Mouse (Mus musculus) thymus, postnatal 25 days (tissue): ENCODE data around the gene Ly86.
A peak's percentile ranks its signal among the peaks of the same experiment; 100 is the strongest.

Source experiments
- DNase-seq: peaks from one replicate; pipeline ENCODE4 v3.0.0; 2022

Ly86 gene

DNA sequence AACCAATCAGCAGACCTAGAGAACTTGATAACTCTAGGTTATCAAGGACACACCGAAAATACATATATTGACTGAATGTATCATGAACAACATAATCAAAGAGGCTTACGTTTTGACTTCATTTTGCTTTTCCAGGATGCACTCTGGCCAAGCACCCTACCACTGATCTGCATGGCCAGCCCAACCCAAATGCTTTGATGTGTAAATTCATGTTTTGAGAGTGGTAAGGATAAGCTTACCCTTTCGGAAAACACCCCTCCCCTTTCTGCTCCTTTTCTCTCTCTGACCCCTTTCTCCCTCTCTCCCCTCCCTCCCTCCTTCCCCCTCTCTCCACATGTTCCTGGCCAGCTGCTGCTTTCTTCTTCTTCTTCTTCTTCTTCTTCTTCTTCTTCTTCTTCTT is 88.1 kb downstream of the Ly86 start:
- DNase-seq: no peak

DNA sequence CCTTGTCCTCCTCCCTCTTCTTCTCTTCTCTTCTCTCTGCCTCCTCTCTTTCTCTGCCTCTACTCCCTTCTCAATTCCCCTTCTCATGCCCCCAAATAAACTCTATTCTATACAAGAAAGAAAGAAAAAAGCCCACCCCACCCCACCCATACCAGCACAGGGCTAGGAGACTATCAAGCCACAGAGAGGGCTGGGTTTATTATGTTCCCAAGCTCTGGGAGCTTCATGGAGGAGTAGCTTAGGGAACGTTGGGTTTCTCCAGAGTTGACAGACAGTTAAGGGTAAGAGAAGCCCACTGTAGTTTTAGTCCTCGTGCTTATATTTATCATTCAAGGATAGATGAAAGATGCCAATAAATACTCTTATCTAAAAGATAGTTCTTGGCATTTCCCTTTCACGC is 88.7 kb downstream of the Ly86 start:
- no peak for DNase-seq

DNA sequence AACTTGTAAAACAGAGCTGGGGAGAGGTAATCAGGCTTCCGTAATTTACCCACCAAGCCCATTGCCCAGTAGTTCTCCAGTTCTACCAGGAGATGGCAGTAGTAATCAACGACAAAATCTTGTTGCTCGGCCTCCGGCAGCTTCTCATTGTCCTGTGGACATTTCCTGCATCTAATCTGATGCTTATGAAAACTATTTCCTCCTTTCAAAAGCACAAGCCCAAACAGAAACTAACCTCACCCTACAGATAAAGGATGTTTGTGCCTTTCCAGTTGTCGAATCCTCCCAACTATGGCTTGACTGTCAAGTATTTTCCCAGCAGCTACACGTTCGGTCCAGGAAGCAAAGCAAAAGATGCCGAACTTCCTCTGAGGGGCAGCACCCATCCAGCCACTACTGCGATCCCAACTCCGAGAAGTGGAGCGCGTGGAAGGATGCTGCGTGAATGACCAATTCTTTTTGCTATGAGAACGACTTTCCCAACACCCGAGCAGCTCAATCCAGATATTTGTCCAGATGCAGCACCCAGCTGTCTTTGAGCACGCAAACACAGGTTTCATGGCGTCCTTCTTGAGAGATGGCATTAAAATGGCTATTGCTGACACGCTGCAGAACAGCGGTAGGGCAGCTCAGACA is 89.2 kb downstream of the Ly86 start:
- DNase-seq: peak; percentile 76

DNA sequence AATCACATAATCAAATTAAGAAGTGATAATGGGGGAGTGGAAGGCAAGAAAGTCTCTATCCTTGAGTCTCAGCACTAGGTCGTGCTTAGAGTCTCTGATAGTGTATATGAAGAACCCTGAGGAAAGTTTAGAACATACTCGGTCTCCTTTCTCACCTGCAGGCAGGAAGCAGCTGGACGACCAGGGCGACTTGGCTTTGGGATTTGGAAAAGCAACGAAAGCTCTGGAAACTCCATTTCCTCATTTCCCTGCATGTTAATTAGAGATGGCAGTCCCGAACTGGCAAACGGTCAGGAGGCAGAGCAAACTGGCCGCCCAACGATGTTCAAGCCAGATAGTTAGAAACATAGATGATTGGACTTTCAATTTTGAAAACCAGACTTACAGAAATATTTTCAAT is 89.8 kb downstream of the Ly86 start:
- DNase-seq: no peak

DNA sequence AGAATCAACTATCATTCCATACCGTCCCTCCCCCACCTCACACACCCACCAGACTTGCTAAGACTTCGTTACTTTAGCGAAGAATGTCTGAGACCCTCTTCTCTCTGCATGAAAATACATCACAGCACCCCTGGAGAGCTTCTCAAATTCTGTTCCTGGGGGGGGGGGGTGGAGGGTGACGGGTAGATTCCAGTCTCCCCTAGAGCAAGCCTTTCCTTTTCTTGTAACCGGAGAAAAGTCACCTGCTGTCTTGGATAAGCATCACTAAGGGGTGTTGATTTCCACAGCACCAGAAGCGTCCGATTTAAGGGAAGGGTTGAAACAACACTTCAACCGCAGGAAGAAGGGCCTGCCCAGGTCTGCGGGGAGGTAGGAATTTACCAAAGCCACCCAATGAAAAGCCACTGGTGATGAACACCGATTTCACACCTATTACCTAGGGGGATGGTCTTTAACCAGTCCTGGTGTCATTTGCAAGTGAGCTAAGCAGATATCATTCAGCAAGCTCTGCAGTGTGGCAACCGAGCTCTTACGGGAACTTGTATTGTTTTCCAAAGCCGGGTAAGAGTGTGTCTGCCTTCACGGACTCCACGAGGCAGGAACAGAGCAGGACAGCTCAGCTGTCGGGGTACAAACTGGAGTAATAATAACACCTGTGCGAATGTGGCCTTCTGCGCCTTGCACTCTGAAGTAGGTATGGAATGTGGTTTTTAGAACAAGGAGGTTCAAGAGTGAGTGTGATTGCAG is 91.4 kb downstream of the Ly86 start:
- DNase-seq: no peak

DNA sequence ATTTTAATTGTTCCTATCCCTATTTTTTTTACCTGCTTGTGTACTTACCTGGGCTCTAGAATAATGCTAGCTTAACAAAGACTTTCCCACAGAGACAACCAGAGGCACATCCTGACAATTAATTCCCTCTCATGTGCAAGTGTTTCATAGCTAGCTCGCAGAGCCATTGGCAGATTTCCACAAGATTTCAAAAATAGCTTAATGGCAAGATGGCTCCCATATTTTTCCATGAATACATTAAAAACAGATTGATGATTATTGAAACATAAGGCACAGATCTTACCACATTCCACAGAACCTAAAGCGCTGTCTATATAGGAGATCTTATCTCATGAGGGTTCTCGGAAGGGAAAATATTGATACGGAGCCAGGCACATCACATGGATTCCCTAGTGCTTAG is 93.8 kb downstream of the Ly86 start:
- DNase-seq: no peak

DNA sequence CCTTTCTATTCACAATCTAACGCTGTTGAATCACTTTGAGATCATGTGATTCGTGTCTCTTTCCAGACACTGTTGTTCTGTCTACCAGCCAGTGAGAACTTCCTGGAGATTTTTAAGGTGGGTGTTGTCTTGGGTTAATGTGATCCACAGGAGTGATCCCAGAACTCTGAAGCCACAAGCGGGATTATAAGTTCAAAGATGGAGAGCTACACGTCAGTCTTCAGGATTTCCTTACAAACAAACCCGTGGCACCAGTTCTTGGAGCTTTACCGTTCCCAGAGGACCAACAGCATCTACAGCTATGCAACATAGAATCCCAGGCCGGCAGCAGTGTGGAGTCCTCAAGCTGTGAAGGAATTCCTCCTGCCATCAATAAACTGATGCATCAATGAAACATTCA is 94.5 kb downstream of the Ly86 start:
- no peak for DNase-seq

DNA sequence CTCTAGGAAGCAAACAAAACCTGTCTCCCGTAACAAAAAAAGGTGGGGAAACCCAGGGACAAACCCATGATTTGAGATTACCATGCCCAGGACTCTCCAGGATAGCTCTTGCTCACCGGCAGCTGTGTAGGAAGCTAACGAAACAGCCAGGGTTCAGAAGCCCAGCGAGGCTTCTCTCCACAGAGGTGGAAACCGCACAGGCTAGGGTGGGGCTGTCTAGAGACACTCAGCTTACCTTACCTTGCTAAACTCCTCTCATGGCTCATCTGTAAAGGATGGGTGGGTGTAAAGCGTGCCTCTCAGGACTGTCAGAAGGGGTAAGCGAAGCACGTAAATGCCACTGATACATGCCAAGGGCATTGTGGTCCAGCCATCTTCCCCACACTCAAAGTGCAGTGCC is 94.9 kb downstream of the Ly86 start:
- peak; percentile 32 for DNase-seq

DNA sequence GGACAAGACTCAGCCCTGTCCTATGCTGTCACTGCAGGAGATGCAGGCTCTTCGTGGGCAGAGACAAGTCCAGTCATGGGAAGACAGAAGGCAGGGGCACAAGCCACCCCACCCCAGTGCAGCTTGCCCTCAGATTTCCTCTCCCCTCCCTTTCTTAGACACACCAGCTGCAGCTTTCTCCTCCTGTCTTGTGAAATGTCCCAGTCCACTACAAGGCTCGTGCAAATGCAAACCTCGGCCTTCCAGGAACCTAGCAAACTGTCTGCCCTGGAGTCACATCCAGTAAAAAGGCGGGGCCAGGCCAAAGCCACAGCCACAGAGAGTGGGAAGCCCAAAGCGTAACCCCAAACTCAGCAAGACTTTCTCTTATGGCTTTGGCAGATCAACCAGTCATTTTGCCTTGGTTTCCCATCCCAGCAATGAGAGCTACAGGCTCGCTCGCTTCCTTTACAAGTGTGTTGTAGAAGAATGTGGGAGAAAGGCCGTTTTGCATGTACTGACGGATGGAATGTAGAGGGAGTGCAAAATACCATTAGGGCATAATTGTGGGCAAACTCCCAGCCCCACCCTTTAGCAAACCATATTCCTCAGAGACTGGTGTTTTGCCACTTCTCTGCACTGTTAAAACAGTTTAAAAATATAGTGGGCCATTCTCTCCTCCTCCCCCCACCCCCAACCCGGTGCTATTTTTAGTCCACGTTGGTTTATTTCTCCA is 95.7 kb downstream of the Ly86 start:
- peak; percentile 12 for DNase-seq

DNA sequence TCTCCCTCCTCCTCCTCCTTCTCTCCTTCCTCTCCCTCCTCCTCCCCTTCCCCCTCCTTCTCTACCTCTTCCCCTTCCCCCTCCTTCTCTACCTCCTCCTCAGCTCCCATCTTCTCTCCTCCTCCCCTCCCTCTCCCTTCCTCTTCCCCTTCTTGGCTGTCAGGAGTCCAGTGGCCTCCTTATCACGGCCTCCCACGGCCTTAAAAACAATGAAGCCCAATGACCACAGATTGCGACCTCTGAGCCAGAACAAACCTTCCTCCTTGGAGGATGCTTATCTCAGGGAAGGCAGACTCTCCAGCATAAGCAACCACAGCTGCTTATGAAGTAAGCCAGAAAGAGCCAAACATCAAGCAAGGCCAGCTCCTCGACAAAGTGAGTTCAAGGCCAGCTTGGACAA is 97.0 kb downstream of the Ly86 start:
- no peak for DNase-seq

DNA sequence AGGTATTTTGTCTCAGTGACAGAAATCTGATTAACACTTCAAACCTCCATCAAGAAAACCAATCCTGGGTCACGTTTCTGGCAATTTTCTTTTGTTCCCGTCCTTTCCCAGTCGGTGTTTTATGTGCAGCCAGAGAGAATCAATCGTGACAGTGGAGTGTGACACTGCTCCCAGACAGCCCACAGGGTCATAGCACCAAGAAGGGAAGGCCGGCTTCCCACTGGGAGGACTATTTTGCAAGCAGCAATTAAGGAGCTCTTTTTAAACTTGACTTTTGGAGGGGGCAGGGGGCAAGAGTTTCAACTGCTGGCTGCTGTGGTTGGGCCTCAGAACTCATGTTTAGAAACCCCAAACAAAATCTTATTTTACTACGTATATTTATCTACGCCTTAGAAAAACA is 97.5 kb downstream of the Ly86 start:
- no peak for DNase-seq

DNA sequence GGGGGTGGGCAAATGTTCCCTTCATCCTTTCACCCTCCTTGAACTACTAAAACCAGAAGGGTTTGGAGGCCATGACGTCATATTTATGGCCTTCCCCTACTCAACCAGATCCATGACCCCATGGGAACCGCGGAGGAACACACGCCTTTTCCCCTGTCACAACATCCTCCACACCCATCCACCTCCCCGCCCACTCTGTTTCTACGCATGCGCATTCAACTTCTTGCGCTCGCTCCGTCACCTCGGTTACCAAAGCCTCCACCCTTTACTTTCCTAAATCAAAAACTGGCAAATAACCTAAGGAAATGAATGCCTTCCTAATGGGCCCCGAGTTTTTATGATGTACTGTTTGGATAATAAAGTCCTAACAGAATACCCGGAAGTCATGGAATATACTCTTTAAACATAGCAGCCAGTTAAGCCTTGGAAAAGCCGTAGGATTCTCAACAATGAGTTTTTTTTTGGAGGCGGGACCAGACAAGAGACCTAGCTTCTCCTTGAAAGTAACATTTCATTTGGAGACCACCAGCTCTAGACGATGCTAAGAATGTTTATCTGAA is 101.8 kb downstream of the Ly86 start:
- DNase-seq: no peak

DNA sequence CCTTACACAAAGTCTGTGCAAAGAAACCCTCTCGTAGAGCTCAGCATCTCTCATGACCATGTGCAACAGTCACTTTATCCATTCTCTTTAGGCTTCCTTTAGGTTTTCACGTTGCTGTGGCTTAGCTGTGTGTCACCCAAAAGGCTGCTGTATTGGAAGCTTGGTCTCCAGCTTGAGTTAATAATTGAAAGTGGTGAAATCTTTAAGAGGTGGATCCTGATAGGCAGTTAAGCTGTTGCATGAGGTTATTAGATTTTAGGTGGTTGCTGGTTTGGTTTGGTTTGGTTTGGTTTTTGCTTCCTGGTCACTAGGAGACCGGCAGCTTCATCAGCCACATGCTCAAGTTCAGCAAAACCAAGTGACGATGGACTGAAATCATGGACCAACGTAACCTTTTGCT is 106.0 kb downstream of the Ly86 start:
- no peak for DNase-seq

DNA sequence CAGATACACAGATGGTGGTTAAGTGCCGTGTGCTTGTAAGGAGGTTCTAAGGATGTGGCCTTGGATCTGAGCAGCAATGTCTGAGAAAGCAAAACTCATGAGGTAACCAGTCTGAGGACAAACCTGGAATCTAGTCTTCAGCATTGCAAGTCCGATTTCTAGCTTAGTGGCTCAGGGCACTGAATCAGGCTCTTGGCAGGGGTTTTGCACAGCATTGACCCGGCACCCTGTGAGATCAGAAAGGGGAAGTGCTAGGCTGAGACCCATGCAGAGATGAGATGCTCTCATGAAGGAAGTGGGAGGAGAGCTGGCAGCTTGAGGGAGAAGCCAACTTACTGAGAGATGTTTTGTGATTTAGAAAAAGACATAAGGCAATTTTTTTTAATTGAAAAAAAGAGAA is 106.5 kb downstream of the Ly86 start:
- DNase-seq: no peak

DNA sequence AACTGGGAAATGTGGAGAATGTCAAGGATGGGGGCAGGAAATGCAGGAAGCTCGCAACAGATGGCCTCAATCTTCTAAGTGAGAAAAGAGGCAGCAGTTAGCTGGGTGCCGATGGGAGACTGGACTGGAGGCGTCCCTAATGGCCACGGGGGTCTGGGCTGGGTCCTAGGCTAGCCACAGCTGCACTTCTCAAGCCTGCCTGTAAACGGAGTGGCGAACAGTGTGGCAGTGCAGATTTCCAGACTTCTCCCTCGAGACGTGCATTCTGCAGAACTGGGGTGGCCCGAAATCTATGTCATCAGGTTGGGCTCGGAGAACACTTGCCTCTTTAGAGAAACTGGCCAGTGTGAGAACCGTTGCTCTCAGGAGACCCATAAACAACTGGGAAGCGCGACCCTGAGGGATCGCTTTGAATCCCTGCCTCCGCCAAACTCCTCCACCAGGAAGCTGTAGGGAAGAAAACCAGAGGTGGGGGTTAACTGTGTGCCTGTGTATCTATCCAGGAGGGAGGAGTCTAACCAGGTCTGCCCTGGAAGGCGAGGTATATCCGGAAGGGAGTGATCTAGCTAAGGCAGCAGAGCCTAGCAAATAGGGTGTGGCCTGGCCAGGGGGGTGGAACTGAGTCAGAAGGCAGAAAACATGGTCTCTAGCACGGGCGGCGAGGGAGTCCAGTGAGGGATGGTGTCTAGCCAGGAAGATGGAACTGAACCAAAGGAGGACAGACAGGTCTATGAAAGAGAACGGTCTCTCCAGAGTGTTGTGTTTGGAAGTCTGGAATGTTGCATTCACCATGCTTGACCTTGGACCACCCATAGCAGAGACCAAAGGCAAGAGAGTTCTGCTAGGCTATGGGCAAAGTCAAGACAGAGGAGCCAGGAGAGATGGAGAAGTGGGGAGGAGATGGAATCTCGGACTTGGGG is 107.3 kb downstream of the Ly86 start:
- DNase-seq: peak; percentile 33

DNA sequence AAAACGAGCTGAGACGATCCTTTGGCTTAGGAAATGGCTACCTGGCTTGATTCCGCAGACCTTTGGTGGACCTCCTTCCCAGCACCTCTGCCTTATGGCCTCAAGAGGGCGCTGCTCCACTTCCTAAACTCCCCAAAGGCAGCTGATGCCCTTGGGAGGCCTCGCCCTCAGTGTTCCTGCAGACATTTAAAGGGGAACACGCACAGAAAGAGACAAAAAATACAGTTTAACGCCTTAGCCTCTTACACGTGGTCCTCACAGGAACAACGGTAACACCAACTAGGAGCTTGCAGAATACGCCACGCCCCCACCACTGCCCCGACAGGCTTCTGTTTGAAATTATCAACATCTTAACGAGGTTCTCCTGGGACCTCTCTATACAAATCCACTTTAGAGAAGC is 108.2 kb downstream of the Ly86 start:
- DNase-seq: peak; percentile 71

DNA sequence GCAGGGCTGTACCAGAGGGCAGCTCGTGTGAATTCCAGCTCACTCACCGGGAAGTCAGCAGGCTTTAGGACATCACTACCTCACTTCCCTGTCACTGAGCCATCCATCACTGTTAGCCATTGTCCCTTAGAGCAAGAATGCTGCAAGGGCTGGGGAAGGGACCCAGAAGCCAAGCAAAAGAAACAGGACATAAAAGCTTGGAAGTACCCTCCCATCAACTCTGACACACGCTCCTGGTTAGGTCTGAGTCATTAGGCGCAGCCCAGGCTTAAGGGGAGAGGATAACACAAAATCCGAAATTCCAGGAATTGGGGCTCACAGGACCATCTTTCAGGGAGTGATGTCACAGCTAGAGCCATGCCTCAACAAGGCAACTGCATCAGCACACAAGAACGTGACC is 109.3 kb downstream of the Ly86 start:
- no peak for DNase-seq

DNA sequence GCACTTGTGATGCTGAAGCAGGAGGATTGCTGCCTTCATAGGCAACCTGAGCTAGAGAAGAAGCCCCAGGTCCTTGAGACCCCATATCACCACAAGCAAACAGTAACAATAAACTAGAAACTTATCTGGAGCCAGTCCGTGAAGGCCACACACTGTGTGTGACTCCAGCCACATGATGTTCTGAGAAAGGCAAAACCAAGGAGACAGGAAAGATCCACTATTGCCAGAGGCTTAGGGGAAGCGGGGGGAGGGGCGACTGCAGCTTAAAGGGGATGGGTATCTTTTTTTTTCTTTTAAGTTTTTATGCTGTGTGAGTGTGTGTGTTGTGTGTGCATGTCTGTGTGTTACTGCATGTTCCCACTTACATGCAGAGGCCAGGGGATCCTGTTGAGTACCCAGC is 110.6 kb downstream of the Ly86 start:
- no peak for DNase-seq

DNA sequence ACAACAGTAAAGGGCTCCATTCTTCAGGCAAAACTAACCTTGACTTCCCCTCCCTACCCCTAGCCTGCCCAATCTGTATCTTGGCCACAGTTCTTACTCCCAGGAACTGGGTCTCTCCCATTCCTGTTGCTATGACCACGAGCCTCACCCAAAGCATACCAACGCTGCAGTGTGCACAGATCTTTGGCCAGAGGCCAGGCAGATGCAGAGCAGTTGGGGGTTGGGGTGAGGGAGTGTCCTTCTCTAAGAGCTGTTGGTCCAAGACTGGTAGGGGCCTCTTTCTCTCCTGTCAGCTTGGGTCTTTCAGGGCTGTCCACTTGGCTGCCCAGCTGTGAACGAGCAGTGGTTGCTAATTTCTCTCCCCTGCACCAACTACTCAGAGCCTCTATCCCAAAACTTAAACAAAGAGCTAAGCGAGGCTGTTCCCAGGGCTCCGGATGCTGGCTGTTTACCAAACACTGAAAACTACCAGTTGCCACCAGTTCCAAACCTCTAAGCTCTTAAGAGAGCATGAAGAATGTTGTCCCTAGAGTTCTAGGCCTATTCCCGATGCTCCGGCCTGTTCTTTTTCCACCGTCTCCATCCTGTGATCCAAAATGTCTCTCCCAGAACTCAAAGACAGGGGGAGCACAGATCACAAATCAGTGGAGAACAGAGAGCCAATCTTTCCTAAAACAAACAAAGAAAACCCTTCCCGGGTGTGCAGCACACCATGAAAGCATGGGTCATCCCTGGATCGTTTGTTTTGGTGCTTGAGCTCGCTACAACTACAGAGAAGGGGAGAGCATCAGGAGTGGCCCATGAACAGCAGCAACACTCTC is 112.2 kb downstream of the Ly86 start:
- DNase-seq: no peak

DNA sequence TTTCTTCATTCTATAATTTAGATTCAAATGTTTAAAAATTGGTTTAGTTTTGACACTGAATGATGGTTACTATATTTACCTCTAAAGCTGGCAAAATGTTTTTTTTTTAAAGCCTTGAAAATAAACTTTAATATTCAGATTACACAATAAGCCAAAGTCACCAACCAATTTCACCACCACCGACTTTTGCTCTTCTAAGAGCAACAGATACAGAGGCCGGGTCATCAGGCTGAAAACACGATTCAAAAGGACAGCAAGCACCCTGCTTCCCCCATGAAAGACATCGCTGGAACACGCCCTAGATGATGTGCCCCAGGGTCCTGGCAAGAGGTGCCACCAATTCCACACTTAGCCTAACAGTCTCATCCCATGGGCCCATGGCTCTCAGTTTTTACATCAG is 113.5 kb downstream of the Ly86 start:
- DNase-seq: no peak

DNA sequence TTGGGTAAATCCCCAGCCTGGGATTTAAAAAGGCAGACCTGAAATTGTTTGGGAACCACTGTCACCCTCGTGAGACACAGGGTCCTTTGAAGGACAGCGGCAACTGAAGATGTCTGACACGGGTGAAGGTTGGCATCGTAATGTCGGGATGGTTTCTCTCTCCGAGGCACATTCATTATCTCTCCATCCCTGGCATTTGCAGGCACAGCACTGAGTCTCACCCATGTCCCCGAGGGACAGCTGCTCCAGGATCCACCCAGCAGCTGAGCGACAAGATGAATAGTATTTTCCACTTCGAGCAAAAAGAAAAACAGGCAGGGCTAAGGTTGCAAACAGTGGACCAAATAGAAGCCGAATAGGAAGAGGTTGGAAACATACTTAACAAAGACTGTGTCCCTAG is 114.0 kb downstream of the Ly86 start:
- DNase-seq: no peak
